Mouse (Mus musculus) spleen, adult 12 weeks (tissue): ENCODE data around the gene Traf6.
"Not testable (repeated sequence)": the region's sequence is repeated elsewhere in the genome, so short reads cannot be mapped to it uniquely, and the experiment has no call there.

Source experiments
- DNase-seq: peaks from one replicate; pipeline ENCODE4 v3.0.0; 2022; ENCODE audit warnings: low spot score

The Traf6 gene

DNA sequence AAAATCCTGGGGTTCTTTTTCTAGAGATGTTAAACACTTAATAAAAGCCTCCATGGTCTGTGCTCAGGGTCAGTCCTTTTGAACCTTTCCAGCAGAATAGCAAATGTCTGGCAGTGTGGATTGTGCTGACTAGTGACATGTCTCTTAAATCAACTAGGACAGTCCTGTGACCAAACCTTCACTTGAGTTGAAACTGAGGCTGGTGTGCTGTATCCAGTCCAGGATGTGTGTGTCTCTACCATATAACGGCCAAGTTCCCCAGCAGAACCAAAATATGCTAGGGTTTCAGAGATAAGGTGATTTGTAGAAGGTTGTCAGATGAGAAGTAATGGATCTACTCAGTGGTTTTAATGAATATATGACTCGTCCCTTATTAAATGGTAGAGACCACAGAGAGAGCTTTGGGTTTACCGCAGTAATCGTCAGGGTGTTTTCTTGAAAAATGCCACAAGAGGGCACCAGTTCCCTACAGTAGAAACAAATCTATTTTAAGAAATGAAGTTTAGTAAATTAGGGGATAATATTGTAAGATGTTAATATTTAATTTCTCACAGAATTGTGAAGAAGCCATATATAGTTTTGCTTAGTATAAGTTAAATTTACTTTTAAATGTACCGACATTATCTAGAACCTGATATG is 15.5 kb downstream of the Traf6 start:
- DNase-seq = no peak

DNA sequence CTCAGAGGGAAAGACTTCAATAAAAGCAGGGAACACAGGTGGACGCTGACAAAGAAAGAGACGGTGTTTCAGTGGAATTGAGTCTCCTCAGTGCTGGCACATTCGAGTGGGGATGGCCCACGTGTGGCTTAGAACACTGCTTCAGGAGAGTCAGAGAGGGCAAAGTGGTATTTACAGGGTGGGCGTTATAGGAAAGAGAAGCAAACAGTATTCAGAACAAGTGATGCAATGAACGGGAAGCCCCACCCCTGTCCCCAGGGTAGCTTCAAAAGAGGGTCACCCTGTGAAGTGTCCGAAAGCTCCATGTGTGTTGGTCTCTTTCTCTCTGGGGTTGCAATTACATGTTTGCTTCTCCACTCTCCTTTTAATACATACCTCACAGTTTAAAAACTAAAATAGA is 17.4 kb downstream of the Traf6 start:
- DNase-seq = no peak

DNA sequence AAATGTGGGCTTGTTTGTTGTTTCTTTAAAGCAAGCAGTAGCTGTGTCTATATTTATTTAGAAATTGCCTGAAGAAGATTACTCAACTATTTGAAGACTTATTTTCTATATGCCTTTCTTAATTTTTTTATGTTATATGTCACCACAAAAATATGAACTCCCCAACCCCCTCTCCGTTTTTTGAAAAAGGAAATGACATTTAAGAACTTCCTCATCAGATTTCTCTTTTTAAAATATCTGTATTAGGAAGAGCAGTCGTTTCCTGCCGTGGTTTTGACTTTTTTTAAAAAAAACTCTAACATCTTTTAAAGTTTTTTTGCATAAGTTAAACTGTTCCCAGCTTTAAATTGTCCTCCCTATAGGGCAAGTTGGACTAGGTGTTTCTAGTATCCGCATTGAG is 21.1 kb downstream of the Traf6 start:
- no peak for DNase-seq

DNA sequence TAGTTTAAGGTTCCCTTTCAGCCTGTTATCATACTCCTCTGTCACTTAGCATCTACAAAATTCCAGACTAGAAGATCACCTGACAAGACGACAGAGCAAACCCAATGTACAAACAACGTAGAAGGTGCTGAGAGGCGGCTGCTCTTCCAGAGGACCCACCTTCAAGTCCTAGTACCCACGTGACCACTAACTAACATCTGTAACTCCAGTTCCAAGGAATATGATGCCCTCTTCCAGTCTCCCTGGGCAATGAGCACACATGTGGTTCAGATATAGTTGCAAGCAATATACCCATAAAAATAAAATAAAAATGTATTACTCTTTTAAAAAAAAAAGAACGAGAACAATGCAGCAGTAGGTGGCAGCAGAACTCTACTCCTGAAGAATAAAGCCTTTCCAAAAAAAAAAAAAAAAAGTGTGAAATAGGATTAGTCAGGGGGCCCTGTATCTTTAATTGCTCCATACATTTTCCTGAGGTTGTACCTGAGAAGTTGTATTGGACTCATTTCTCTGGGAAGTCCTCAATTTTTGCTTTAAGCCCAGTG is 27.8 kb downstream of the Traf6 start:
- no peak for DNase-seq

DNA sequence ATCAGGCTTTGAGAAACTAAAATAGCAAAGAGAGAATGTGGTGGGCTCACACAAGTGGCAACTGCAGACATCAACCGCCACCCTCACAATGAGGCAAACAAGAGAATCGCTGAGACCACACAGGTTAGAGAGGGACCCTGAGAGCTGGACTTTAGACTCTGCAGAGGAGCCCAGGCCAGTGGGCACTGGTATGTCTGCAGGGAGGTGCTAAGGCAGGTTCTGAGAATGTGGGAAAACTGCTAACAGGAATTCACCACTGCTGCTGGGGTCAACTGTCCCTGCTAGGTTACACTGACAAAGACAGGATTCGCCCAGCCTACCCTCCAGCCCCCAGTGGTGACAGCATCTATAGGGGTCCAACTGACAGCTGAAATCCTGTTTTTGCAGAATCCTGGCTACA is 33.4 kb downstream of the Traf6 start:
- no peak for DNase-seq

DNA sequence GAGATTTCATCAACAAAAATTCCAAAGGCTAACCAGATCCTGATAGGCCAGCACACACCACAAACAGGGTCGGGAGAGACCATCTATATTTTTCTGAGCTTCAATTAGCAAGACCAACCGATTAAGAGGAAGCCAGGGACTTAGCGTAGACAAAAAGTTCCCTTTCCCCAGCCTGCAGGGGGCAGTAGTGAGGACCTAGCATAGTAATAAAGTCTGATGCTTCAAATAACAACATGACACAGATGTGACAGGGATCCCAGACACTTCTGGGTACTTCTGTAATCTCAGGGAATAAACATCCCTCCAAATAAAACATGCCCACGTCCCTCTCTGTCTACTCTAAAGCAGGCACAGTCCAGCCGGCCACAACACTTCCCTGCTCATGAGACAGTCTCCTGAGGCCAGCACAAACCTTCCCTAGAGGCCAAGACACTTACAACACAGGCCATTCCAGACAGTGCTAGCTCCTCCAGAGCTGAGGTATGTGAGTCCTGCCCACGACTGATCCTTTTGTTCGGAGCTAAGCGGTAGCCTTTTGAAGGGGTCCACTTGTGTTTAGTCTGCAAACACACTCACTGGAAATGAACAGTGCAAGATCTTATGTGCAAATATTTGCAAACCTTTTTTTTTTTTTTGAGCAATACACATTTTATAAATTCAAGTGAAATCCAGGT is 37.6 kb downstream of the Traf6 start:
- DNase-seq = peak; percentile 11

DNA sequence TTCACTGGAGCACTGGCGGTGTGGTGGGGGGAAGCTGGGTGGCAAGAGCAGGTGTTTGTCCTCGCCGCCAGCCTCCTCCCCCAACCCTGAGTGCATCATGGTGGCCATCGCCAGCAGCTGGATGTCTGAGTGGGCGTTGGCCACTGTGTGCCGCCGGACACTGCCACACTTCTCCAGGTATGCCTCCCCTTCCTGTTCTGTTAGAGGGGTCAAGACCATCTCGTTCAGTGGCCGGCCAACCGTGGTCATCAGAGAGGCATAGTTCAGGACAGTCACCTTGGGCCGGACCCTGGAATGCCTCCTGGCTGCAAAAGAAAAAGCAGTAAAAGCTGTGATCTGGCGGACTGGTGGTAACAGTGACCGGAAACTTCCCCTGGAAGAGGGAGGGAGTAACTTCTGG is 38.9 kb downstream of the Traf6 start:
- no peak for DNase-seq

DNA sequence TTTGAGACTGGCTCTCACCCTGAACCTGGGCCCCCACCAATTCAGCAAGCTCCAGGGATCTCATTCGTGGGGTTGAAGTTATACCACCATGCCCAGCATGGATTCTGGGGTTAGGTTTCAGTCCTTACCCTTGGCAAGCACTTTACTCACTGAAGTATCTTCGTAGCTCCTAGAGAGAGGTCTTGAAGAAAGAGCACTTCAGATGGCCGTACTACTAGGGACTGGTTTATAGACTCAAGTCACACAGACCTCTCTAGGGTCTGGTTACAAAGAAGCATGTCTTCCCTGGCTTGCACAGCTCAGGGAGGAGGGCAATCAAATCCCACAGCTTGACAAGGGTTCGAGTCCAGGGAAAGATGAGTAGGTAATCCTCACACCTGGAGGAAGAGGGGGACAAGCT is 43.6 kb downstream of the Traf6 start:
- DNase-seq = no peak

DNA sequence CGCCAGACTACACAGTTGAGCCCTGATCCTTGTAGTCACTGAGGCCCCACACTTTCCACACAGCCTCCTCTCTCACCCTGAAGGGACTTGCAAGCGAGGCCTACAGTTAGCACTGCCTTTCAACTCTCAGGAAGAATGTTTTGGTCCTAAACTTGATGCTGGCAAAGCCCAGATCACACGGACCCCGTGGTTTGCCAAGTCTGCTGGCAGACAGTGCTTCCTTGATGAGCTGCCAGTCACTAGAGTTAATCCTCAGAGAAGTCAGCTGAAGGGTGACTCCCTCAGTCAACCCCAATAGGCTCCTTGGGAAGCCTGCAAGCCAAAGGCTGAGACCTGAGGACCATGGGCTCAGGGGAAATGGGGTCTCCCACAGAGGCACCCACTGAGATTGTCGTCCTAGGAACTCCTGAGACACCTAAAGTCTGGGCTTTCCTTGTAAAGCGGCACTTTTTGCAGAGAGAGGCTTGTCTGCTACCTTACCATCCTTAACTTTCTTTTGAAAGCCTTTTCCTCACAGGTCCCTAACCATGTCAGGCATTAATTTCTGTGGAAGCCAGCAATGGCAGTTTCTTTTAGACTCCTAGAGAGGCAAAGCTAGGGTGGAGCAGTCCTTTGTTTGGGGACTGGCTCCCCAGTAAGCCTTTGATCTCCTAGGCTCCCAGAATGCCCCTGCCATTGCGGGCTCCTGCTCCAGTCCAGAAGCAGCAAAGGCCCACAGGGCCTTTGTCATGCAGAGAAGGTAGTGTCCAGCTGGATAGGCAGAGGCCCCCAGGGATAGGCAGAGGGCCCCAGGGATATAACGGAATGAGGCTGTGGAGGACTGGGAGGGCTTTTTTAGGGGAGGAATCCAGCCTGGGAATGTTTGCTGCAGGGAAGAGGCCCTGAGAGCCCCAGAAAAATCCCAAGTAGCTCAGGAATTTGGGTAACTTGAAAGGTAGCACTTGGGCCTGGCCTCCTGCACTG is 44.4 kb downstream of the Traf6 start:
- no peak for DNase-seq

DNA sequence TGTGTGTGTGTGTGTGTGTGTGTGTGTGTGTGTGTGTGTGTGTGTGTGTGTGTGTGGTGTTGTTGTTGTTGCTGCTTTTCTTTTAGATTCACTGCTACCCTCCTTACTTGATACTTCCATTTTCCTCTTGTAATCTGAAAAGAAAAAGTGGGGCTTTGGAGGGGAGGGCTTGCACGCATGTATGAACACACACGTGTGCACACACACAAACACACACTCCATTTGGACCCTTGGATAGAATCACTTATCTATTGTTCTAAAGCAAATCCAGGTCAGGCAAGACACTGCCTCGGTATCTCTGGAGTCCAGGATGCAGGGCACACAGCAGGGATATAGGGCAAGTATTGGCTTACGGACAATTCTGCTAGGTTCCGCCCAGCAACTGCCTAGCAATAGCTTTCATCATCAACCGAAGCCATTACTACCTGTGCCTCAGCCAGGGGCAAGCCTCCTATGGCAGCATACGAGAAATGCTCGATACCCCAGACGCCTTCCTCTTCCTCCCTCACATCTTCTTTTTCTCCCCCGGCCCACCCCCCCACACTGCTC is 45.2 kb downstream of the Traf6 start:
- no peak for DNase-seq

DNA sequence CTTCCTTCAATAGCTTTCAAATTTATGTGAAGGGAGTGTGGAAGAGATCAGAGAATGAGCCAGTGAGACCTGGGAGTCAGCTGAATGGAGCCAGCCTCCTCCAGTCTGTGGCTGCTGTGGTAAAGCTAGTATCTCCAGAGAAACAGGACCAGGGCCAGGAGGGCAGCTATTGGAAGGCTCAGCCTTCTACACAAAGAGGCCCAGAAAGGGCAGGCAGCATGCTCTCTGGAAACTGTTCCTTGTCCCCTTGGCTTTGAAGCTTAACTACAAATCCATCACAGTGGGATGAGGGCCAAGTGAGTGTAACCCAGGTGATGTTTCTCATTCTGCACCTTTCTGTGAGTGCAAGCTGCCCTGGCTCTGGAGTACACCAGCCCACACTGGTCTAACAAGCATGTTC is 49.6 kb downstream of the Traf6 start:
- DNase-seq = no peak

DNA sequence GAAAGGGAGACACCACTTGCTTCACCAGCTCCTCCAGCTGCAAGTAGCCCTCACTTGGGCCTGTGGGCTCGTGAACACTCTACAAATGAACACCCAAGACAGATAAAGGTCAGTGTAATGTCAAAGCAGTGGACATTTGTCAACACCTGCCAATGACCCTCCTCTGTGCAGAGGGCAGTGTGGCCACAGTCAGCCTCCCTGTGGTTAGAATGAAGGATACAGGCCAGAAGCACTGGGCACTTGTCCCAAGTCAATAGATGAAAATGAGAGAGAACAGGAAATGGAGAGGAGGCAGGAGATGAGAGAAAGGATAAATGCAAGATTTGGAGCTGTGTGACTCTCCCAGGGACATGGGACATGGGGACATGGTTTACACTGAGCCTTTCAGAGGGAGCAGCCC is 51.2 kb downstream of the Traf6 start:
- no peak for DNase-seq

DNA sequence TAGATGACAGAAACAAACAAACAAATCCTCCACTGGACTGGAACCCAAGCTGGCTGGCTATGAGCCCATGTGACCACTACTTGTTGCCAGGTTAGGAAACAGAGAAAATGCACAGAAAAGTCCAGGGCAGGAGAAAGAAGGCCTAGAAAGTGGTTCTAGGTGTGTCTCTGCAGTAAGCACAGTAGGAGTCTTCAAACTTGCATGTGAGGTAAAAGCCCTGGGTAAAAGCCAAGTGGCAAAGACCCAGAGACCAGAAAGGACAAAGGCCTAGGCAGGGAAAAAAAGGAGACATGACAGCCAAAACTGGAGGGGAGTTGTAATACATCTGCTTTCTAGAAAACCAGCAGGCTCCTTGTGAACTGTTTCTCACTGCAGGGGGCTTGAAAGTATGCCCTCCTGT is 52.7 kb downstream of the Traf6 start:
- DNase-seq = no peak

DNA sequence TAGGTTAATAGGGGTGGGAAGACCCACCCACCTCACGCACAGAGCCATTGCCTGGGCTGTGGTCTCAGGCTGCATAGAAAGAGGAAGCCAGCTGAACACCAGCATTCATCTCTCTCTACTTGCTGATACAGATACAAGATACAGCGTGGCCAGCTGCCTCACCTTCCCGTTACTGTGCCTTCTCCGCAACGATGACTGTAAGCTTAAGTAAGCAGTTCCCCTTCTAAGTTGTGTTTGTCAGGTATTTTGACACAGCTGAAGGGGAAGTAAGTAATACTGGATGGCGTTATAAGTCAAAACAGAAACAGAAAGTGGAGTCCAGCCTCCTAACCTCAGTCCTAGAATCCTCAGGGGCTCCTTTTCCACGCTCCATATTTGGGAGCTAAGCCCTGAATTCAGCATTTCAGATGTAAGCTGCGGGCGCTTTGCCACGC is 54.6 kb downstream of the Traf6 start:
- DNase-seq = peak; percentile 23

DNA sequence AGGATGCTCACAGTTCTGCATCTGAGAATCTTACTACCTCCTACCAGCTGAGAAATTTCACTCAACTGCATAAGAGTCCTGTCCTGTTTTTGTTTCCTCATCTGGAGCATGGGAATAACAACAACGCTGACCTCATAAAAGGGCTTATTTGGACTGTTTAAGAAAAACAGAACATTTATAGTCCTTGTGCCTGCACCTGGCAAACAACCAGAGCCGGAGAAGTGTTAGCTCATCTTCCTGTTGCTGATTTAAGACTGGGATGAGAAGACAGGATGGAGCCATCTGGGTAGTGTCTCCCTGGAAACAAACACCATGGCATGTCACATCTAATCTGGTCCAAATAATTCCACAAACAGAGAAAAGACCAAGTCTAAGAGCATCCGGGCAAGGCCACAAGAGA is 55.3 kb downstream of the Traf6 start:
- no peak for DNase-seq

DNA sequence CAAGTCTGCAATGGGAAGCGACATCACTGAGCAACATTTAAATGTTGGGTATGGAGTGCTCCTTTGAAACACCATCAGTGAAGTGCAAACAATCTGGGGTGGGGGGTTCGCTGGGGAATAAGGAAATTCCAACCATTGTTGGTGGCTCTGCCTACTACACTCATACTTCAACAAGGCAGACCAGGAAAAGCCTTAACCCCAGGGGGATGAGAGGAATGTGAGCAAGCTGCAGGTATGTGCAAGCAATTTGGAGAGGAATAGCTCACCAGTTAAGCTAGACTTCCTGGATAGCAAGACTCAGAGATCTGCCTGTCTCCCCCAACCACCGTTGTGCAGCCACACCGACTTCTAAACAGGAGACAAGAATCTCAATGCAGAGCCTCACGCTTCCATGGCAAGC is 61.7 kb downstream of the Traf6 start:
- DNase-seq = no peak

DNA sequence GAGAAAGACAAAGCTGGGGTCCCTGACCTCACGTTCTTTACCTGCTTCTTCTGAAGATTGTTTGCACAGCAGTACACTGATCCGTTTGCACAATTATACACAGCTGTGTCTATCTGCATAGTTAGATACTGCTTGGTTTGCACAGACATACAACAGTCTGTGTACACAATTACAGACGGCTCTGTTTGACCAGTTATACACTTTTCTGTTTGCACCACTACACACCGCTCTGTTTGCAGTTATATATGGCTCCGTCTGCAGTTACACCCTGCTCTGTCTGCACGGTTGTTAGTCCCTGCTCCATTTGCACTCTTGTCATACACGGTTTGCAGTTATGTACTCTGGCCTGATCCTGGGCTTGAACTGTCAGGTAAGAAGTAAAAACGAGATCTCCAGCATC is 63.4 kb downstream of the Traf6 start:
- DNase-seq = no peak

DNA sequence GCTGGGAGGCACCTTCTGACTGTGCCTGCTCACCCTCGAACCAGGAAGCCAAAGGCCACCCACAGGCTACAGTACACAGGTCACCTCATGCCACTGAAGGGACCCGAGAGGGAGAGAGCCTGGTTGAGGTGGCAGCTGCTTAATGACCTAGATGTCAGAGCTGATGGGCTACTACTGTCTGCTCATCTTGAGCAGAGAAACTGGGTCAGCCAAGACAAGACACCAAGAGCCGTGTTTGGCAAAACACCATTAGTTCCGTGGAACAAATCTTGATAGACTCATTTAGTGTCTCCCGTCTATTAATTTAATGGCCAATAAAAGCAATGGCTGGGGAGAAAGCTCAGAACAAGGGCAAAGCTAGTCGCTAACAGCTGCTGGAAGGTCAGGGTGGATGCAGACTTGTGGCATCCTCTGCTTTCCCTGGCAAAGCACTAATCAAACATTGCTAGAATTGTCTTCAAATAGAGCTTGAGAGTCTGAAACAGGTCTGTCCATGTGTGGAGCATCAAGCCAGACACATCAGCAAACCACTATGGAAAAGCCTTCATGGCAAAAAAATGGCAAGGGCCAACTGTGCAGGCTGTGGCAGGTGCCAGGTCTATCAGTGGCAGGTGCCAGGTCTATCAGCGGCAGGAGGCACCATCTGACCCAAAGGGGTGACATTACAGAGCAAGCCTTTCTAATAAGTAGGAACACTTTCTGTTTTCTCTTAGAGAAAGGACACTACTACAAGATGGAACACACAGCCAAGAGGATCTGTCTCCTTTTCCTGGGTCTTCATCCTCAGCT is 64.0 kb downstream of the Traf6 start:
- no peak for DNase-seq

DNA sequence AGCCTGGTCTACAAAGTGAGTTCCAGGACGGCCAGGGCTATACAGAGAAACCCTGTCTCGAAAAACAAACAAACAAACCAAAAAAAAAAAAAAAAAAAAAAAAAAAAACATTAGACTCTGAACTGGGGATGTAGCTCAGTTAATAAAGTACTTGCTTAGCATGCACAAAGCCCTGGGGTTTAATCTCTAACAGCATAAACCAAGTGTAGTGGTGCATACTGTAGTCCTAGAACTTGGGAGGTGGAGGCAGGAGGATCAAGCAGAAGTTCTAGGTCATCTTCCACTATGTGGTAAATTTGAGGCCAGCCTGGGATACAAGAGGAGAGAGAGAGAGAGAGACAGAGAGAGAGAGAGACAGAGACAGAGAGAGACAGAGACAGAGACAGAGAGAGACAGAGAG is 67.4 kb downstream of the Traf6 start:
- DNase-seq = not testable (repeated sequence)

DNA sequence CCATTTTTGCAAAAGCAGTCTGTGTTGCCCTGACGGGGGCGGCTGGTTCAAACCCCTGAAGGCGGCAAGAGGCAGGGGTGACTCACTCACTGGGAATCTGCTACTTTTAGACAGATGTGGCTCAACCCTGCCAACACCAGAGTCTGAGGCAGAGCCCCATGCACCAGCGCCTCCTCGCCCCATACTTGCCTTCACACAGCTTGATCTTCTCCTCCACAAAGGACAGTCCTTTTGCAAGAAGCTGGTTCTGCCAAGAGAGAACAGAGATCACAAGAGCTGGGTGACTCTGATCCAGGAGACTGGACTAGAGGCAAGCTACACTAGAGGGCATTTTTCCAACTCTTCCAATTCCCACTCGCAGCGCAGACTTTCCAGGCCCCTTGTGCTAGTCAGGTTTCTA is 68.3 kb downstream of the Traf6 start:
- no peak for DNase-seq
